Mouse (Mus musculus): ENCODE results near the gene Cop1.
"Not testable (repeated sequence)": the region's sequence is repeated elsewhere in the genome, so short reads cannot be mapped to it uniquely, and the experiment has no call there.

DNA sequence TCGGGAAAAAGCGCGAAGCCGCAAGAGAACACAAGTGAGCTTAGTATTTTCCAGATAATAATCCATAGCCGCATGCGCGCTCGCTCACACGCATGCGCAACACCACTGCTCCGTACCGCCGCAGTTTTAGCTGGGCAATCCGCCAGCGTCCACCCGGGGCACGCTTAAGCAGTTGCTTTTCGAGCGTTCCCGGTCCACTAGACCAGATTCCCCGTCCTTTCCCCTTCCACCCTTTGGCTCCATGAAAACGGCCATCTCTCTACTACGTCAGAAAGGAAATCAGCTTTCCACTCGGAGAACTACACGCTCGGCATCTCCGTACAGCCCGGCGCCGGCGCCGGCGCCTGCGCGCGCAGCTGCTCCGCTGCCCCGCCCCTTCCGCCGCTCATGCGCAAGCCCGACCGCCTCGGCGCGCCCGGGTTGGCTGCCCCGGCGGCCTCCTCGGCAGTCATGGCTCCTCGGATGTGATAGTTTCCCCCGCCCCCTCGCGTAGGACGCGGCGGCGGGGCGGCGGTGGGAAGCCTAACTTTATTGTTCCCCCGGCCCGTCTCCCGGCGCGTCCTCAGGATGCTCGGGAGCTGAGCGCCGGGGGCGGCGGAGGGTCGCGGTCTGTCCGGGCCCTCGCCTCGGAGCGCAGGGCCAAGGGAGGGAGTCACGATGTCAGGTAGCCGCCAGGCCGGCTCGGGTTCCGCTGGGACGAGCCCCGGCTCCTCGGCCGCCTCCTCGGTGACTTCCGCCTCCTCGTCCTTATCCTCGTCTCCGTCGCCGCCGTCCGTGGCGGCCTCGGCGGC, at the start of gene Cop1:
- TF ChIP-seq FLI1 (IDR thresholded peaks at IDR 0.05; ENCODE audit: low read length); GATA1 (IDR thresholded peaks at IDR 0.05; ENCODE audit: borderline replicate concordance, low read length): not testable (repeated sequence)
